In genomic region chr10:62881211-62881610, GRCm38 (mm10) we compare ENCODE assay signal across 9 mouse cellular contexts. TPM values are rescaled to one million over a fixed set of nuclear protein-coding genes. Genes with fewer than 3 reads are reported as not detected.
A peak's percentile ranks its signal among the peaks of the same experiment; 100 is the strongest.
DNase-seq lines count a peak whose midpoint lies in the region; ATAC-seq and TF ChIP-seq lines count a peak whose summit lies in the region.
"Had no signal": no experiment of that assay in that cellular context is flagged by ENCODE, and none has a peak within 500 bp of the region (broad histone marks: within the 10 kb centered on the region; RNA-seq: fewer than 3 reads in every experiment).

No protein-coding gene starts in this region.

- H3K9me3 ChIP-seq in embryonic facial prominence, embryonic 11.5 days (replicated peaks; ENCODE audit: control insufficient read depth, low read length) = no peaks in the 10 kb centered on the region
- H3K9me3 ChIP-seq in heart, embryonic 10.5 days = no peaks in the 10 kb centered on the region

- no peak overlapping the region for H3K4me2 ChIP-seq in embryonic facial prominence, embryonic 11.5 days (ENCODE audit: low read depth, low read length)

- no peak for TF ChIP-seq POLR2A in spleen, adult 2 months (IDR thresholded peaks at IDR 0.05; ENCODE audit: low read depth, low read length)

- peak; percentile 40; the same call in 1 of the 2 replicates for TF ChIP-seq CTCF in gastrocnemius, adult 2 months (IDR thresholded peaks at IDR 0.05)
- peak; percentile 14; the same call in 1 of the 2 replicates for TF ChIP-seq CTCF in spleen, adult 2 months (IDR thresholded peaks at IDR 0.05; ENCODE audit: extremely low read depth, insufficient read depth, insufficient read length, insufficient replicate concordance)

- H3K4me1 ChIP-seq in spleen, adult 2 months (ENCODE audit: control insufficient read depth, insufficient read depth, insufficient read length) = no peaks in the 10 kb centered on the region
- no peaks in the 10 kb centered on the region for H3K4me1 ChIP-seq in embryonic facial prominence, embryonic 11.5 days (ENCODE audit: control insufficient read depth, insufficient read depth, low read length)
- peaks cover 12% of the 10 kb centered on the region for H3K4me1 ChIP-seq in heart, embryonic 10.5 days

- H3K36me3 ChIP-seq in spleen, adult 2 months (ENCODE audit: control insufficient read depth, insufficient read depth, low read length) = no peaks in the 10 kb centered on the region
- H3K36me3 ChIP-seq in embryonic facial prominence, embryonic 11.5 days (replicated peaks; ENCODE audit: control insufficient read depth, insufficient read depth, low read depth, low read length) = no peaks in the 10 kb centered on the region; the same call in 1 of the 2 replicates
- peaks cover 28% of the 10 kb centered on the region for H3K36me3 ChIP-seq in heart, embryonic 10.5 days

- H3K9ac ChIP-seq in embryonic facial prominence, embryonic 11.5 days (replicated peaks; ENCODE audit: low read length) = no peak overlapping the region

- 37% methylated on average over 5 of the region's 5 CpGs for WGBS in spleen, adult 2 months
- WGBS in embryonic facial prominence, embryonic 11.5 days = 55% methylated on average over 5 of the region's 5 CpGs
- WGBS in heart, embryonic 10.5 days = 40% methylated on average over 5 of the region's 5 CpGs

- intact Hi-C loops in gastrocnemius, adult 2 months (cut with DNase I) = no loop called here
- intact Hi-C loops in gastrocnemius, postnatal 36 days (cut with DNase I) = no loop called here

- no peak for DNase-seq in gastrocnemius, adult 2 months
- no peak for DNase-seq in gastrocnemius, postnatal 36 days
- DNase-seq in spleen, adult 2 months (ENCODE audit: low read depth in 1 of 2, low spot score in 2 of 2) = no peak
- no peak for DNase-seq in spleen, postnatal 36 days (ENCODE audit: low spot score in 2 of 2)
- peak; percentile 48 for DNase-seq in embryonic facial prominence, embryonic 11.5 days (ENCODE audit: low spot score)
- no peak for DNase-seq in layer of hippocampus, adult 9-11 months
- no peak for DNase-seq in heart, embryonic 10.5 days (ENCODE audit: low spot score)
- no peak for DNase-seq in heart, adult 8-10 months (ENCODE audit: low spot score)
- DNase-seq: left cerebral cortex, postnatal 4 days had no signal

- no peak for ATAC-seq in embryonic facial prominence, embryonic 11.5 days (replicated peaks; ENCODE audit: insufficient number of reproducible peaks, low FRiP score, low TSS enrichment, low read depth)

- H3K27ac ChIP-seq in gastrocnemius, adult 2 months = no peak overlapping the region
- no peak overlapping the region for H3K27ac ChIP-seq in spleen, adult 2 months (ENCODE audit: insufficient read depth, low read length)
- H3K27ac ChIP-seq in embryonic facial prominence, embryonic 11.5 days (replicated peaks; ENCODE audit: low read depth, low read length) = no peak overlapping the region
- H3K27ac ChIP-seq in heart, embryonic 10.5 days = no peak overlapping the region

- no peak overlapping the region for H3K4me3 ChIP-seq in gastrocnemius, adult 2 months
- H3K4me3 ChIP-seq in spleen, adult 2 months (ENCODE audit: extremely low read depth, insufficient read depth, insufficient read length) = no peak overlapping the region
- no peak overlapping the region for H3K4me3 ChIP-seq in embryonic facial prominence, embryonic 11.5 days (ENCODE audit: low read depth, low read length)
- no peak overlapping the region for H3K4me3 ChIP-seq in heart, embryonic 10.5 days

- 0 out of 2 replicates have a peak, but pooled peaks cover under 1% of the 10 kb centered on the region for H3K27me3 ChIP-seq in spleen, adult 2 months (ENCODE audit: control insufficient read depth, insufficient read depth, low read length)
- H3K27me3 ChIP-seq in embryonic facial prominence, embryonic 11.5 days (ENCODE audit: control insufficient read depth, insufficient read depth, low read length) = no peaks in the 10 kb centered on the region
- H3K27me3 ChIP-seq in heart, embryonic 10.5 days (ENCODE audit: insufficient read depth, poor library complexity, severe bottlenecking) = no peaks in the 10 kb centered on the region

RNA-seq across cellular contexts. Expression of gene Tet1, which starts 27.6 kb away (rescaled TPM):
- 1 to 10 TPM; 2.1 to 2.7 TPM for total RNA-seq in gastrocnemius, adult 2 months (2021)
- 1 to 10 TPM; 2.2 to 4.2 TPM for total RNA-seq in gastrocnemius, postnatal 36 days (2021)
- polyA plus RNA-seq in spleen, adult 2 months (2012; rRNA removed) = 0.84 and 1.1 TPM in 2 replicates
- 27.4 and 30.3 TPM in 2 replicates for polyA plus RNA-seq in embryonic facial prominence, embryonic 11.5 days (2014; fragmentation: Nextera tagmentation; extraction: Ambion mirVana)
- 25.6 and 30.3 TPM in 2 replicates for polyA plus RNA-seq in heart, embryonic 10.5 days (2016; fragmentation: Nextera tagmentation; extraction: Ambion mirVana)
- 1 to 10 TPM; 4.2 to 8.8 (median 6.8) TPM for total RNA-seq in heart, adult 8-10 months (2022)

RNA-seq across cellular contexts. Expression of gene Slc25a16, which starts 39.2 kb away (rescaled TPM):
- 10 to 100 TPM; 15.4 to 18.2 TPM for total RNA-seq in gastrocnemius, adult 2 months (2021)
- total RNA-seq in gastrocnemius, postnatal 36 days (2021) = 10 to 100 TPM; 15.0 to 15.4 TPM
- polyA plus RNA-seq in spleen, adult 2 months (2012; rRNA removed) = 8.5 and 21.5 TPM in 2 replicates
- 9.4 and 10.7 TPM in 2 replicates for polyA plus RNA-seq in embryonic facial prominence, embryonic 11.5 days (2014; fragmentation: Nextera tagmentation; extraction: Ambion mirVana)
- 11.6 and 12.6 TPM in 2 replicates for polyA plus RNA-seq in heart, embryonic 10.5 days (2016; fragmentation: Nextera tagmentation; extraction: Ambion mirVana)
- 10 to 100 TPM; 23.4 to 29.5 (median 23.9) TPM for total RNA-seq in heart, adult 8-10 months (2022)
